Mouse (Mus musculus) left cerebral cortex, postnatal 14 days (tissue): ENCODE measurements at regions not wholly inside any gene's neighbourhood (a gene's known extent, or its start where the extent isn't known, plus 50 kb on each side); places are given as distances from the start of the nearest gene placed in this dataset.

ENCODE experiments used
- DNase-seq, 2 experiments: peaks; one replicate each; pipeline ENCODE4 v3.0.0; 2021 to 2022; ENCODE audit warnings: low spot score in 2 of 2, mixed read lengths in 1 of 2
- intact Hi-C: fragments of 180-260 bp; cut with DNase I; formaldehyde crosslinking; loops from one replicate; pipeline ENCODE4 v1.15.1; 2025

- intact Hi-C loops, result no loop called here
- no peak for DNase-seq
Measured at GRCm38 (mm10) chr14:100618793-100619655, 334.5 kb upstream of the Klf12 start.

GRCm38 (mm10) chr14:100610017-100610760 is 325.7 kb upstream of the Klf12 start:
- DNase-seq, result peak in 1 of 2 experiments; percentile 23

GRCm38 (mm10) chr14:100607109-100607508 is 322.6 kb upstream of the Klf12 start:
- peak in 1 of 2 experiments; percentile 4 for DNase-seq

More at GRCm38 (mm10) chr14:100610017-100610760, 325.7 kb upstream of the Klf12 start:
- intact Hi-C loops, result no loop called here

GRCm38 (mm10) chr14:100600886-100601451 is 316.5 kb upstream of the Klf12 start:
- intact Hi-C loops, result no loop called here
- DNase-seq, result no peak

More at GRCm38 (mm10) chr14:100607109-100607508, 322.6 kb upstream of the Klf12 start:
- intact Hi-C loops, result no loop called here

- no peak for DNase-seq
- intact Hi-C loops, result no loop called here
Measured at GRCm38 (mm10) chr14:100570026-100570425, 285.5 kb upstream of the Klf12 start.

- DNase-seq, result no peak
- intact Hi-C loops, result no loop called here
Measured at GRCm38 (mm10) chr14:100561884-100562283, 277.4 kb upstream of the Klf12 start.

GRCm38 (mm10) chr14:100558378-100558777 is 273.9 kb upstream of the Klf12 start:
- intact Hi-C loops, result no loop called here
- DNase-seq, result peak; percentile 0 to 21

GRCm38 (mm10) chr14:100552466-100552865 is 268.0 kb upstream of the Klf12 start:
- intact Hi-C loops, result no loop called here
- no peak for DNase-seq

- DNase-seq, result no peak
- intact Hi-C loops, result no loop called here
Measured at GRCm38 (mm10) chr14:100550266-100550665, 265.8 kb upstream of the Klf12 start.

- DNase-seq, result no peak
- intact Hi-C loops, result no loop called here
Measured at GRCm38 (mm10) chr14:100530217-100530616, 245.7 kb upstream of the Klf12 start.

- intact Hi-C loops, result no loop called here
- DNase-seq, result no peak
Measured at GRCm38 (mm10) chr14:100529758-100530157, 245.3 kb upstream of the Klf12 start.

- DNase-seq, result no peak
- intact Hi-C loops, result no loop called here
Measured at GRCm38 (mm10) chr14:100509396-100509795, 224.9 kb upstream of the Klf12 start.

- intact Hi-C loops, result no loop called here
- no peak for DNase-seq
Measured at GRCm38 (mm10) chr14:100508087-100508486, 223.6 kb upstream of the Klf12 start.

- DNase-seq, result no peak
- intact Hi-C loops, result no loop called here
Measured at GRCm38 (mm10) chr14:100507616-100508015, 223.1 kb upstream of the Klf12 start.

GRCm38 (mm10) chr14:100488837-100489236 is 204.4 kb upstream of the Klf12 start:
- no peak for DNase-seq
- intact Hi-C loops, result loop anchor here (5.0 to 10.0 kb wide), 3 partner anchors 56 to 554 kb away; no protein-coding TSS in a partner anchor

GRCm38 (mm10) chr14:100485489-100485888 is 201.0 kb upstream of the Klf12 start:
- DNase-seq, result no peak
- intact Hi-C loops, result loop anchor here (5.0 to 10.0 kb wide), 3 partner anchors 59 to 551 kb away; no protein-coding TSS in a partner anchor

GRCm38 (mm10) chr14:100484101-100484500 is 199.6 kb upstream of the Klf12 start:
- intact Hi-C loops, result loop anchor here (10.0 kb wide), 2 partner anchors 61 to 549 kb away; no protein-coding TSS in a partner anchor
- no peak for DNase-seq

GRCm38 (mm10) chr14:100477595-100478380 is 193.3 kb upstream of the Klf12 start:
- intact Hi-C loops, result no loop called here
- DNase-seq, result peak; percentile 60 to 71

GRCm38 (mm10) chr14:100468311-100468710 is 183.8 kb upstream of the Klf12 start:
- DNase-seq, result no peak
- intact Hi-C loops, result no loop called here
